Mouse (Mus musculus): ENCODE results near the gene Ptpra.

- no peak for TF ChIP-seq GATA1 (IDR thresholded peaks at IDR 0.05; ENCODE audit: low read length)
- TF ChIP-seq TAL1 (IDR thresholded peaks at IDR 0.05; ENCODE audit: low read length): no peak
Observed at GRCm38 (mm10) chr2:130448449-130448848, 1.6 kb upstream of the Ptpra start.
